Mouse (Mus musculus): ENCODE measurements at regions not wholly inside any gene's neighbourhood (a gene's known extent, or its start where the extent isn't known, plus 50 kb on each side); places are given as distances from the start of the nearest gene placed in this dataset.
A peak's percentile ranks its signal among the peaks of the same experiment; 100 is the strongest.

DNA sequence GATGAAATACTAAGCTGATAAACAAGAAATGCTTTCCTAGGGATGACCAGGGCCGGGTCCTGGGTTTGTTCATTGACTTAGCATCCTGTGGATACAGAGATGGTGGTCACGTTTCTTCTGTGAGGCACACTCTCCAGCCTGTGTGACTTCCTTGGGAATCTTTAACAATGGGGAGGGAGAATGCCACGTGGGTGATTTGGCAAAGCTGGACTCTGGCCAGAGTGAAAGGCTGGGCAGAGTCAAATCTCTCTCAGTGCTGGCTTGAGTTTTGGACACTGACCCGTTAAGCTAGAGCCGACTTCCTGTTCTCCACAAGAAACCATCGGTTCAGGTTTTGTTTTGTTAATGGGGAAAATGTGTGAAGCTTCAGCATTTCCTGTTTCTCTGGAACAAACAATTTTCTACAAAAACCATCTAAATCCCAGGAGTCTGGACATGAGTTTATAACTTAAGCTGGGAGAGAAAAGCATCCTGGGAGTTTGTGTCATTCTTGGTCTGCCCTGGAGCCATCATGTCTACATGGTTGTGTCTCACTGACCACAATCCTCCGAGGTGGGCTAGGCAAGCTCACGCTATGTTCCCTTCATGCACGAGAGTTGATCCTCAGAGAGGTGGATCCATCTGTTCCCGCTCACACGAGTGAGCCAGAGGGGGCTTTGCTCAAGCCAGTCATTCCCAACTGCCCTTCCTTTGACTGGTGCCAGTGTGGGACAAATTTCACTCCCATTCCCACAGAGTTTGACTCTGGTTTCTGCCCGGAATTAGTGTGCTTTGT is 190.0 kb downstream of the Pten start:
- H3K4me3 ChIP-seq: no peak overlapping the region
- H3K9me3 ChIP-seq: no peaks in the 10 kb centered on the region
- H3K27me3 ChIP-seq (replicated peaks; ENCODE audit: low read depth, poor library complexity, severe bottlenecking): no peaks in the 10 kb centered on the region
- no peaks in the 10 kb centered on the region for H3K36me3 ChIP-seq (replicated peaks)
- H3K4me1 ChIP-seq: no peaks in the 10 kb centered on the region
- WGBS: 74% methylated on average over 12 of the region's 12 CpGs
- no peak for DNase-seq (ENCODE audit: low spot score)
- no peak overlapping the region for H3K27ac ChIP-seq (replicated peaks)

DNA sequence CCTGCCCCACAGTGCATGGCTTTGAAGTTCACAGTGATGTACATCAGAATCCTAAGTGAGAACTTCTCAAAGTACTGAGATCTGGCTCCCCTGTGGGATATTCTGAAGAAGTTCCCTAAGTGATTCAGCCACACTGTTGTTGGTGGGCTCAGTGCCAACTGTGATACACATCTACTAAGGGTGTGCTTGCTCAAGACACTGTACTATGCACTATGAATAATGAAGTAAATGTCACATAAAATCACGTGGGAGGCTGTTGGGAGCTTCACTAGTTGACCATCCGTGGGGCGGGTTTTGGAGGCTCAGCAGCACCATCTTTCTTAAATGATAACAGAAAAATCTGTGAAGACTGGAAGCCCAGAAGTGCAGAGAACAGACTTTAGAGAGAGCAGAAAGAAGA is 193.0 kb downstream of the Pten start:
- 83% methylated on average over 3 of the region's 3 CpGs for WGBS

DNA sequence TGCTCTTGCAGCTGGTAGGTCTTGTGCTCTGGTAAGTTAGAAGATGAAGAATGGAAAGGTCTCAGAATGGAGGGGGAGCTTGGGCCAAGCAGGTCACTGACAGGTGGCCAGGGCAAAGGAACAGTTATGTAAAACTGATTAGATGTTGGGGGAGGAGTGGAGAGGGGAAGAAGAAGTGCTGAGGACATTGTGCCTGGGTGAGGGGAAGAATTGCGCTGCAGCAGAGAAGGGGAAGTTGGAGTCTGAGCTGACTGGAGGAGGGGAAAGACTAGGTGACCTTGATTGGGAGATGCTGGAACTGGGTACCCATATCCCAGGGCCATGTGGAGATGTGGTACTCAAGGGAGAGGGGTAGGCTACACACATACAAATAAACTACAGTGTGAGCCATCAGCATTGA is 193.5 kb downstream of the Pten start:
- no peak overlapping the region for H3K27ac ChIP-seq (replicated peaks)
- no peaks in the 10 kb centered on the region for H3K9me3 ChIP-seq
- DNase-seq (ENCODE audit: low spot score): no peak
- 65% methylated on average over 1 of the region's 1 CpGs for WGBS
- peaks cover 9% of the 10 kb centered on the region for H3K27me3 ChIP-seq (replicated peaks; ENCODE audit: low read depth, poor library complexity, severe bottlenecking)
- H3K4me3 ChIP-seq: no peak overlapping the region
- no peaks in the 10 kb centered on the region for H3K36me3 ChIP-seq (replicated peaks)
- peaks cover 11% of the 10 kb centered on the region for H3K4me1 ChIP-seq

More for the DNA sequence above, 193.0 kb downstream of the Pten start:
- DNase-seq (ENCODE audit: low spot score): no peak
- Histone ChIP-seq H3K27me3 (replicated peaks; ENCODE audit: low read depth, poor library complexity, severe bottlenecking) (peaks cover 5% of the 10 kb centered on the region), H3K27ac (replicated peaks) (no peak overlapping the region), H3K4me3 (no peak overlapping the region), H3K4me1 (peaks cover 7% of the 10 kb centered on the region; the same call in 1 of the 2 replicates), H3K9me3 (no peaks in the 10 kb centered on the region), H3K36me3 (replicated peaks) (no peaks in the 10 kb centered on the region)

DNA sequence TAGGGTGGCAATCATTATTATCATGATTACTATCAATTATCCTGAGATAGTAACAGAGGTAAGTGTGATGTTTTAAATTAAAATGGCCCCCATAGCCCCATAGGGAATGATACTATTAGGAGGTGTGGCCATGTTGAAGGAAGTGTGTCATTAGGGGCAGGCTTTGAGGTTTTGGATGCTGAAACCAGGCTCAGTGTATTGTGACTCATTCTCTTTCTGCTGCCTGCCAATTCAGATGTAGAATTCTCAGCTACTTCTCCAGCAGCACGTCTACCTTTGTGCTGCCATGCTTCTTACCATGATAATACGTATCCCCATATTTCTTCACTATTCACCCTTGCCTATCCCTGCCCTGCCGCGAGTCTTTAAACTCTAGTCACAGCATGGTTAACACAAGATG is 195.1 kb downstream of the Pten start:
- peaks cover 27% of the 10 kb centered on the region for H3K4me1 ChIP-seq
- no peak overlapping the region for H3K27ac ChIP-seq (replicated peaks)
- no peak overlapping the region for H3K4me3 ChIP-seq
- no peaks in the 10 kb centered on the region for H3K9me3 ChIP-seq
- no peaks in the 10 kb centered on the region for H3K36me3 ChIP-seq (replicated peaks)
- DNase-seq (ENCODE audit: low spot score): no peak
- H3K27me3 ChIP-seq (replicated peaks; ENCODE audit: low read depth, poor library complexity, severe bottlenecking): peaks cover 11% of the 10 kb centered on the region
- 86% methylated on average over 4 of the region's 4 CpGs for WGBS

DNA sequence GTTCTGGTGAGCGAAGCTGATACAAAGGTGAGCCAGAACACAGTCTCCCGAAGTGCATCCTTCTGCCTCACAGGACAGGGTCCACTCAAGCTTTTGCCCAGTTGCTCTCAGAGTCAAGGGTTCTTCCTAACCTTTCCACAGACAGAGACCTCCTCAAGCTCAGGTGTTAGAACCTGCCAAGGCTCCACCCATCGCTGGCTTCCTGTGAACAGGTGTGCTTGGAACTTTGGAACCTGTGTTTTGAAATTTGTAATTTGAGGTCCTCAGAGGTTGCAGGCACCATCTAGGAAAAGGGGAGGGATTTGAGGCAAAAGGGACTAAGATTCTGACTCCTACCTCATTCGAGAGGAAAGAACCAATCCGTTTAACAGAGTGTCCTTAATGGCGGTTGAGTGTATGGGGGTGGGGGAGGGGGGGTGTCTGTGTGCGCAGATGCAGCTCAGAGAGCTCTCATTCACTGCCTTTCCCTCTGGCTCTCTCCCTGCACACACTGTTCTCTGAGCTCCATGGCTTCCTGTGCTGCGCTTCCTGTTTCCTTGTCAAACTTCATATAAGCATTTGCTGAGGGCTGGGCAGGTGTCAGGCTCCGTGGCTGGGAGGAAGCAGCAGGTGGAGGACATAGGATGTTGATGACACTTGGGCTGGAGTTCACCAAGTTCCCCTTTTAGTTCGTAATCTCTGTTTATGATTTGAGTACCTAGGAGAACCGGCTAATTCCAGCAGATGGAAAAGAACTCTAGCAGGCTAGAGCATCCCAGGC is 195.8 kb downstream of the Pten start:
- H3K36me3 ChIP-seq (replicated peaks): no peaks in the 10 kb centered on the region
- DNase-seq (ENCODE audit: low spot score): no peak
- H3K27me3 ChIP-seq (replicated peaks; ENCODE audit: low read depth, poor library complexity, severe bottlenecking): peaks cover 18% of the 10 kb centered on the region
- no peak overlapping the region for H3K27ac ChIP-seq (replicated peaks)
- peaks cover 27% of the 10 kb centered on the region for H3K4me1 ChIP-seq
- WGBS: 80% methylated on average over 11 of the region's 11 CpGs
- H3K9me3 ChIP-seq: no peaks in the 10 kb centered on the region
- H3K4me3 ChIP-seq: no peak overlapping the region

DNA sequence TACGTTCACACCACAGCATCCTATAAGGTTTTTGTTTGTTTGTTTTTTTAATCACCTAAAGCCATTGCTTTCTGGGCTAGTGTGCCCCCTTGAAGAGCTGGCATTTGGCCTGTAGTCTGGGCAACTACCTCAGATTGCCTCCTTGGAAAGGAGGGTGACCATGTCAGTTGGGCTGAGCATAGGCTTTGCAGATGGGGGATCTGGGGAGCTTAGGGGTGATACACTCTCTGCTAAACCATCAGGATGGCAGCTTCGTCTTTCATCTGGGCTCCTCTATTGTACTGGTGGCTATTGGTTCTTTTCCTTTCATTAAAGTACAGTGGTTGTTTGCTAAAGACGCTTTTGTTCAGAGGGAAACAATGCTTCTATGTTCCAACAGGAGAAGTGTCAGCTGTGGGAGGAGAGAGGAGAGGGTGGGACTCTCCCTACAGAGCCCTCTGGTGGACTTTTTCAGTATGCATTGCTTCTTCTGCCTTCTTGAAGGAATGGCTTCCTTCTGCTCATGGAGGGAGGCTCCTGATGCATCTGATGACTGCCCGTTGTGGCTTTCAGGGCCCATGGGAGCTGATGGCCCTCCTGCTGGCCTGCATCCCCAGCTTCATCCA is 196.8 kb downstream of the Pten start:
- 38% methylated on average over 4 of the region's 4 CpGs for WGBS
- no peak for DNase-seq (ENCODE audit: low spot score)

DNA sequence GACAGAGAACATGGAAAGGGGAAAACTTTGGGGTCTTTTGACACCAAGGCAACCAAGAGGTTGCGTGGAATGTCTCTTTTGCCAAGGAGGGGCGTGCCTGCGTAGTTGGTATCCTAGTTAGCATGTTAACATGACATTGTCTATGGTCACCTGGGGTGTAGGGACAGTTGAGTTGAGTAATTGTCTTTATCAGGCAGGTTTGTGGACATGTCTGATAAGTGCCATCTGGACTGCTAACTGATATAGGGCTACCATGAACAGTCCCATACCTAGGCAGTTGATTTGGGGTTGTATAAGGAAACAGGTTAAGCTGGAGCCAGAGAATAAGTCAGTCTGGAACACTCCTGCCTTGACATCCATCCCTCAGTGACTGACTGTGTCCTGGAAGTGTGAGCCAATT is 197.6 kb downstream of the Pten start:
- no peaks in the 10 kb centered on the region for H3K9me3 ChIP-seq
- no peak for DNase-seq (ENCODE audit: low spot score)
- WGBS: 91% methylated on average over 3 of the region's 3 CpGs
- H3K27me3 ChIP-seq (replicated peaks; ENCODE audit: low read depth, poor library complexity, severe bottlenecking): peaks cover 29% of the 10 kb centered on the region
- H3K27ac ChIP-seq (replicated peaks): no peak overlapping the region
- no peak overlapping the region for H3K4me3 ChIP-seq
- H3K36me3 ChIP-seq (replicated peaks): no peaks in the 10 kb centered on the region
- peaks cover 30% of the 10 kb centered on the region for H3K4me1 ChIP-seq

More for the DNA sequence above, 196.8 kb downstream of the Pten start:
- no peaks in the 10 kb centered on the region for H3K9me3 ChIP-seq
- H3K4me1 ChIP-seq: peaks cover 27% of the 10 kb centered on the region
- no peaks in the 10 kb centered on the region for H3K36me3 ChIP-seq (replicated peaks)
- H3K4me3 ChIP-seq: no peak overlapping the region
- no peak overlapping the region for H3K27ac ChIP-seq (replicated peaks)
- H3K27me3 ChIP-seq (replicated peaks; ENCODE audit: low read depth, poor library complexity, severe bottlenecking): peaks cover 28% of the 10 kb centered on the region

DNA sequence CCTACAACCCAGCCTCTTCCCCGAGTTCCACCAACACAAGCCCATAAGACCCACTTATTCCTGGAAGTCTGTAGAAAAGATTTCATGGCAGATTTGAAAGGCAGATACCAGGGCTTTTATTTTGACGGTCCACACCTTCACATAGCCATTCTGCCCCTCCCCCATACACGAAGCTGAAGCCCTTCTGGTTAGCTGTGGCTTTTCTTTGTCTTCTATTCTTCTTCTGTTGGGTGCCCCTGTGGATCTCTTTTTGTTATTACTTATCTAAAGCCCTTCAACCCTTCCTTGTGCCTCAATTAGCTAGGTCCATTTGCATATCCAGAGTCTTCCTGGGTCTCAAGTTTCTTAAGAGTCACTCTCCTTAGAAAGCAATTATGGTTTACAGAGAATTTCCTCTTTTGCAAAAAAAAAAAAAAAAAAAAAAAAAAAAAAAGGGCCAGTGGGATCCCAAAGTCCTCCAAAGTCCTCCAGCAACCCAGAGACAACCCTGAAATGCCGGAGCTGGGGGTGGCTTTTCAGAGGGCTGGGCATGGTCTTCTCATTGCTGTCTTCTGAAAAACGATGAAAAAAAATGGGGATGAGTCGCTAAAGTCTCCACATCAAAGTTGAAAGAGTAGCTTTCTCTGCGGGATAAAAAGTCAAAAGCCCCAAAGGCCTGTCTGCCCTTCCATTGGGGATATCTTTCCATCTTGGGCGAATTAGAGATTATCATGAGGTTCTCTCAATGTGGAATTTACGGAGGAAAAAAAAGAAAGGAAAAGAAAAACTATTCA is 199.0 kb downstream of the Pten start:
- Histone ChIP-seq H3K4me3 (peak overlapping the region; percentile 46), H3K9me3 (no peaks in the 10 kb centered on the region), H3K4me1 (peaks cover 36% of the 10 kb centered on the region), H3K27ac (replicated peaks) (no peak overlapping the region; the same call in 1 of the 2 replicates), H3K27me3 (replicated peaks; ENCODE audit: low read depth, poor library complexity, severe bottlenecking) (peaks cover 37% of the 10 kb centered on the region), H3K36me3 (replicated peaks) (no peaks in the 10 kb centered on the region)
- peak; percentile 41 for DNase-seq (ENCODE audit: low spot score)
- 3% methylated on average over 9 of the region's 9 CpGs for WGBS

DNA sequence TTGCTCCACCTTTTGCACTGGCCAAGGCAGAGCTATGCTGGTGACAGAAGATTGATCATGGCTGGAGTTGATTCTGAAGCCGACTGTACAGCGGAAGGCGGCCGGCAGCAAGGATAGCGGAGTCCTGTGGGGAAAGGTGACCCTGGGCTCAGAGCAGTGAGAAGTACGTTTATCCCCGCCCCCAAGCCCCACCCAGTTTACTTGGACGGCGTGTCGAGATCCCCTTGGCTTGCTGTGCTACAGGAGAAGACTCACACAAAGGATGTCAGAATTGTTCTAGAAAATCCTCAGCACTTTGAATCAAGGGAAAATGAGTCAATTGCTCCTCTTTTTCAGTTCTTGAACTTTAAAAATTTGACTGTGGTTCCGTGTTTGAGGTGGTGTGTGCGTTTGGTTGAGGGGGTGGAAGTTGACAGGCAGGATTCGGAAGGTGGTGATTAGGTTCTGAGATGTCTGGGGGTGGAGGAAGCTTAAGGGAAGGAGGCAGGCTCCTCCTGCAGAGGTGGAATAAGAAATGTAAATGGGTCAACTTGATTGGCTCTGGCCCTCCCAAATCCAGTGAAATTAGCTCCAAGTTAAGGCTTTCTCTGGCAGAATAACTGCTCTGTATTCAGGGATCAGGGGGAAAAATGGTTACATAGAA is 199.7 kb downstream of the Pten start:
- peak; percentile 38 for DNase-seq (ENCODE audit: low spot score)
- H3K4me1 ChIP-seq: peaks cover 36% of the 10 kb centered on the region
- WGBS: 2% methylated on average over 13 of the region's 13 CpGs

DNA sequence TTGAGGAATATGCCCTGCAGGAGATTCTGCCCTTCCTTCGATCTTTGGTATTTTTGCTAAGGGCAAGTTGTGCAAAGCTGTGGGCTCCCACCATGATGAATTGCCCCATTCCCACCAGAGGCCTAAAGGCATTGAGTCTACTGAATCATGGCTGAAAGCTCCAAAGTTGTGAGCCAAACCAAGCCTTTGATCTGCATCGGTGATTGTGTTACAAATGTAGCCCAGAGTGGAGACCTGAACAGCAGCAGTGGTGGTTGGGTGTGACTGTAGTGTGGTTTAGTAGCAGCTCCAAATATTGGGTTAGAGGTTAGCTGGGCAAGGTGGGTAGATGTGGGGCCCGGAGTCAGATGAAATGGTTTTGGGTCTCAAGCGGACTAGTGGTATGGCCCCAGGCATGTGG is 201.0 kb downstream of the Pten start:
- Histone ChIP-seq H3K36me3 (replicated peaks) (no peaks in the 10 kb centered on the region), H3K27me3 (replicated peaks; ENCODE audit: low read depth, poor library complexity, severe bottlenecking) (peaks cover 37% of the 10 kb centered on the region), H3K9me3 (no peaks in the 10 kb centered on the region), H3K4me1 (peaks cover 36% of the 10 kb centered on the region), H3K4me3 (no peak overlapping the region), H3K27ac (replicated peaks) (no peak overlapping the region)
- WGBS: 91% methylated on average over 4 of the region's 4 CpGs
- DNase-seq (ENCODE audit: low spot score): no peak

More for the DNA sequence above, 199.7 kb downstream of the Pten start:
- H3K9me3 ChIP-seq: no peaks in the 10 kb centered on the region
- H3K4me3 ChIP-seq: peak overlapping the region; percentile 46
- H3K36me3 ChIP-seq (replicated peaks): no peaks in the 10 kb centered on the region
- no peak overlapping the region; the same call in 1 of the 2 replicates for H3K27ac ChIP-seq (replicated peaks)
- peaks cover 37% of the 10 kb centered on the region for H3K27me3 ChIP-seq (replicated peaks; ENCODE audit: low read depth, poor library complexity, severe bottlenecking)

DNA sequence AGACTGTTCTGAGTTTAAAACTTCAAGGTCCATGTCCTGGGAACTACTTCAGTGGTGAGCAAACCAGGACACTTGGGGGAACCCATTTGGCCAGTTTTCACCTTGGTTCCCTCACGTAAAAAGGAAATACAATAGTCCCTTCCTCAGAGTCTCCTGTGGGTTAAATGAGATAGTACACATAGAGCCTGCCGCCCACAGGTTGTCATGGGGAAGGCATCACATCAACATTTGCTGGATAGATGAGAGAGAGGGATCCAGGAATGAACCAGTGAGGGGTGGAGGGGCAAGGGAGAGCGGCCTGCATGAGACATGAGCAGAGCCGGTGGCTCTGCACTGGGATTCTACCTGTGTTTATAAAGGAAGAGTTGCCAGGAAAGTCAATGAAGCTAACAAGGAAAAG is 201.5 kb downstream of the Pten start:
- Histone ChIP-seq H3K4me3 (no peak overlapping the region), H3K9me3 (no peaks in the 10 kb centered on the region), H3K27ac (replicated peaks) (no peak overlapping the region), H3K27me3 (replicated peaks; ENCODE audit: low read depth, poor library complexity, severe bottlenecking) (peaks cover 37% of the 10 kb centered on the region), H3K36me3 (replicated peaks) (no peaks in the 10 kb centered on the region), H3K4me1 (peaks cover 36% of the 10 kb centered on the region)
- WGBS: 91% methylated on average over 4 of the region's 4 CpGs
- no peak for DNase-seq (ENCODE audit: low spot score)

DNA sequence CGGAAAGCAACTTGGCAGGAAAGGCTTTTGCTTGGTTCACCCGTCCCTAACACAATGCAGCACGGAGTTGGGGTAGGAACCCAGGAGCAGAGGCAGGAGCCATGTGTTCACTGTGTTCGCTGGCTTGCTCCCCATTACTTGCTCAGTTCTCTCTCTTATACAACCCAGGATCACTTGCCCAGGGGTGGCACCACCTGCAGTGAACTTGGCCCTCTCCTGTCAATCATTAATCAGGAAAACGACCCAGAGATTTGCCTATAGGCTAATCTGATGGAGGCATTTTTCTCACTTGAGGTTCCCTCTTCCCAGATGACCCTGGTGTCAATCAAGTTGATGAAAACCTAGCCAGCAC is 202.5 kb downstream of the Pten start:
- H3K9me3 ChIP-seq: no peaks in the 10 kb centered on the region
- peaks cover 29% of the 10 kb centered on the region for H3K4me1 ChIP-seq
- 68% methylated on average over 5 of the region's 5 CpGs for WGBS
- no peak overlapping the region for H3K4me3 ChIP-seq
- no peaks in the 10 kb centered on the region for H3K36me3 ChIP-seq (replicated peaks)
- no peak overlapping the region for H3K27ac ChIP-seq (replicated peaks)
- H3K27me3 ChIP-seq (replicated peaks; ENCODE audit: low read depth, poor library complexity, severe bottlenecking): peaks cover 36% of the 10 kb centered on the region
- no peak for DNase-seq (ENCODE audit: low spot score)

Measured in embryonic facial prominence, embryonic 10.5 days (tissue).